Mouse (Mus musculus) hindbrain, embryonic 15.5 days (tissue): ENCODE measurements at regions not wholly inside any gene's neighbourhood (a gene's known extent, or its start where the extent isn't known, plus 50 kb on each side); places are given as distances from the start of the nearest gene placed in this dataset.
A peak's percentile ranks its signal among the peaks of the same experiment; 100 is the strongest.
"Not testable (repeated sequence)": the region's sequence is repeated elsewhere in the genome, so short reads cannot be mapped to it uniquely, and the experiment has no call there.

Source experiments
- ATAC-seq: fragments of 200-750 bp; cut with Nextera tagmentation; 2 replicates; pipeline ENCODE4 v1.8.0; 2017; ENCODE audit warnings: low read depth, moderate number of reproducible peaks, moderate TSS enrichment; ENCODE audit not compliant: low FRiP score
- H3K27ac ChIP-seq: fragments of 300-500 bp; sonication (generic); replicated peaks from 2 replicates; pipeline ENCODE4 v1.5.1; 2015; ENCODE audit warnings: mild to moderate bottlenecking, inconsistent platforms
- H3K27me3 ChIP-seq: fragments of 300-500 bp; sonication (generic); 2 replicates; pipeline ENCODE4 v1.6.1; 2015; ENCODE audit warnings: control low read depth, inconsistent platforms
- H3K36me3 ChIP-seq: fragments of 300-500 bp; sonication (generic); 2 replicates; pipeline ENCODE4 v1.6.1; 2015; ENCODE audit warnings: control low read depth, inconsistent platforms
- H3K4me1 ChIP-seq: fragments of 300-500 bp; sonication (generic); replicated peaks from 2 replicates; pipeline ENCODE4 v1.6.1; 2015; ENCODE audit warnings: control low read depth, inconsistent platforms
- H3K4me2 ChIP-seq: fragments of 300-500 bp; sonication (generic); 2 replicates; pipeline ENCODE4 v1.6.1; 2015; ENCODE audit warnings: moderate library complexity, mild to moderate bottlenecking, inconsistent platforms
- H3K4me3 ChIP-seq: fragments of 300-500 bp; sonication (generic); 2 replicates; pipeline ENCODE4 v1.5.1; 2015; ENCODE audit warnings: mild to moderate bottlenecking, inconsistent platforms
- H3K9ac ChIP-seq: fragments of 300-500 bp; sonication (generic); 2 replicates; pipeline ENCODE4 v1.6.1; 2015; ENCODE audit warnings: inconsistent platforms
- H3K9me3 ChIP-seq: fragments of 300-500 bp; sonication (generic); 2 replicates; pipeline ENCODE4 v1.6.1; 2016; ENCODE audit warnings: control low read depth, inconsistent platforms
- WGBS: fragments of 180-500 bp; shearing (Covaris S2); methylation state at CpG from one replicate; pipeline ENCODE4 v1.1.7; 2015; 5-methylcytosine and 5-hydroxymethylcytosine counted together

DNA sequence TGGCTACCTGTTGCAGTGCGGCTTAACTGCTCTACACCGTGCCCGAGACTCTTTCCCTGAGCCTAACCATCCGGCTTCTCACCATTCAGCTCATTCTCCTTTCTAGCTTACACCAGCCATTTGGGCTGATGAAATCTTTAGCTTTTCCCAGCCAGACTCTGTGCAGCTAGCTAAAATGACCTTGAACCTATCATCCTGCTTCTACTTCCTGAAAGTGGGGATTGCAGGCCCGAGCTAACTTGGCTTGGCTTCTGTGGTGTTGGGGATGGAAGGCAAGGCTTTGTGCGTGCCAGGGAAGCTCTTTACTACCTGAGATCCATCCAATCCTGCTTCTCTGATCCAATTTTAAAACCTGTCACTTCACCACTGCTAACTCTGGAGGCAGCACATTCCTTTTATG lies 128.3 kb downstream of the Kcnrg start:
- no peak for ATAC-seq
- Histone ChIP-seq H3K4me2 (no peak overlapping the region), H3K27me3 (no peaks in the 10 kb centered on the region), H3K27ac (no peak overlapping the region), H3K9ac (no peak overlapping the region), H3K4me3 (no peak overlapping the region), H3K36me3 (no peaks in the 10 kb centered on the region), H3K9me3 (no peaks in the 10 kb centered on the region), H3K4me1 (peaks cover 6% of the 10 kb centered on the region; the same call in 1 of the 2 replicates)
- 79% methylated on average over 6 of the region's 6 CpGs for WGBS

DNA sequence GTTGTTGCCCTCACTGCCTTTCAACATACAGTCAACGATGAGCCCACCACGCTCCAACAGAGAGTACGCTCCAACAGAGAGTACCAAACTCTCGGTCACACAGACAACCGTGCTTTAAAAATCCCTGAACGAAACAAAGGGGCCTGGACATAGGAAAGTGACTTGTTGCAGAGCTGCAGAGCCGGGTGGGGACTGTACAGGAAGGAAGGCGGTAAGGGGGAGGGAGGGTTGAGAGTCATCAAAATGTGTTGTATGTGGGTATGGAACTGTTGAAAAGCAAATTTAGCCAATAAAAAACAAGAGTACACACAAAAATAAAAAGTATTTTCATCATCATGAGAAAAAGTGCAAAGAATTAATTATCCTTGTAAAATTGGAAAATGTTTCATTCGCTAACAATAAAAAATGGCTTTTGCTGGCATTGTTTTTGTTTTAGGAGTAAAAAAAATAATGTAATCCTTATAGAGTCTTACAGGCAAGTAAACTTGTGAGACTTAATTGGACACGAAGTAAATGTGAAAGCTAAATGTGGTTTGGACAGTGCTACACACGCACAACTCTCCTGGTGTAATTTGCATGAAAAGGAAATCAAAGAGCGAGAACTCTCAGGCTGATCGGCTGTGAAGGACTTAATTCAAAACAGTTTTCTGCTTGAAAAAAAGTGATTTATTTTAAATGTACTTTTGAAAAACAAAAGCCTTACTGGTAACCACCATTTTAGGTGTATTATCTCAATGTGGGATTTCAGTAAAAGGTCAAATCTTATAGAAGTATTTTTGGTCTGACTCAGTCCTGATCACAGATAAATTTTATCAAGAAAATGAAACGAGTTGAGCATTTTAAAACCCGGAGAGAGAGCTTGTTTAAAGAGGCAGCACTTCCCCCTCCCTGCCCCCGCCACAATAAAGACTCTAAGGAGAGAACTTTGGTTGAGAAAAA lies 129.4 kb downstream of the Kcnrg start:
- Histone ChIP-seq H3K9ac (no peak overlapping the region), H3K4me2 (no peak overlapping the region), H3K36me3 (no peaks in the 10 kb centered on the region), H3K4me1 (peaks cover 6% of the 10 kb centered on the region; the same call in 1 of the 2 replicates), H3K27ac (no peak overlapping the region), H3K4me3 (no peak overlapping the region), H3K27me3 (no peaks in the 10 kb centered on the region), H3K9me3 (no peaks in the 10 kb centered on the region)
- no peak for ATAC-seq
- 26% methylated on average over 16 of the region's 16 CpGs for WGBS

DNA sequence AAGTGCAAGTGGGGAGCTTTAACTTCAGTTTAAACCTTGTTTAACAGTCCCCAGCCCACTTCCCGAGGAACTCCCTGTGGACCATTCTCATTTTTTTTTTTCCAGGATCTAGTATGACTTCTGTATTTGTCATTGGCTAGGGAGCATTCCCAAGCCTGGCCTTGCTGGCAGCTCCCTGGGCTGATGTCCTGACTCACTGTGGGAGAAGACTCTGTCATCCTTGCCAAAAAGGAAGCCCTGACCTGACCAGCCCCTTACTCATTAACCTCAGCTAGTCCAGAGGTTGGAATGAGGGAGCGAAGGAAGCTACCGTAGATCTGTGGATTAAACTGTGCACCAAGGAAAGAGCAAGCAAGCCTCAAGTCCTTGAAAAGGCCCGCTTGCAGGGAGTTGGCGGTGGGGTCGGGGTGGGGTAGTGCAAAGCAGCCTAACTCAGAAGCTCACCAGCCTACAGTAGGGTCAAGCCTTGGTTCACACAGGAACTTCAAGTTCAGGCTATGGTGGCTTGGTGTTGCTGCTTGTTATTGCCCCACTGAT lies 130.3 kb downstream of the Kcnrg start:
- no peak for ATAC-seq
- H3K27me3 ChIP-seq: no peaks in the 10 kb centered on the region
- H3K36me3 ChIP-seq: no peaks in the 10 kb centered on the region
- no peak overlapping the region for H3K4me2 ChIP-seq
- no peak overlapping the region for H3K9ac ChIP-seq
- peaks cover 6% of the 10 kb centered on the region; the same call in 1 of the 2 replicates for H3K4me1 ChIP-seq
- no peak overlapping the region for H3K4me3 ChIP-seq
- 73% methylated on average over 6 of the region's 6 CpGs for WGBS
- H3K9me3 ChIP-seq: no peaks in the 10 kb centered on the region
- no peak overlapping the region for H3K27ac ChIP-seq

GRCm38 (mm10) chr14:61739453-61739852 lies 132.2 kb downstream of the Kcnrg start:
- 95% methylated on average over 1 of the region's 1 CpGs for WGBS
- Histone ChIP-seq H3K4me1 (peaks cover 6% of the 10 kb centered on the region; the same call in 1 of the 2 replicates), H3K4me2 (no peak overlapping the region), H3K27me3 (no peaks in the 10 kb centered on the region), H3K9me3 (no peaks in the 10 kb centered on the region), H3K36me3 (no peaks in the 10 kb centered on the region), H3K4me3 (no peak overlapping the region), H3K9ac (no peak overlapping the region), H3K27ac (no peak overlapping the region)
- ATAC-seq: no peak

DNA sequence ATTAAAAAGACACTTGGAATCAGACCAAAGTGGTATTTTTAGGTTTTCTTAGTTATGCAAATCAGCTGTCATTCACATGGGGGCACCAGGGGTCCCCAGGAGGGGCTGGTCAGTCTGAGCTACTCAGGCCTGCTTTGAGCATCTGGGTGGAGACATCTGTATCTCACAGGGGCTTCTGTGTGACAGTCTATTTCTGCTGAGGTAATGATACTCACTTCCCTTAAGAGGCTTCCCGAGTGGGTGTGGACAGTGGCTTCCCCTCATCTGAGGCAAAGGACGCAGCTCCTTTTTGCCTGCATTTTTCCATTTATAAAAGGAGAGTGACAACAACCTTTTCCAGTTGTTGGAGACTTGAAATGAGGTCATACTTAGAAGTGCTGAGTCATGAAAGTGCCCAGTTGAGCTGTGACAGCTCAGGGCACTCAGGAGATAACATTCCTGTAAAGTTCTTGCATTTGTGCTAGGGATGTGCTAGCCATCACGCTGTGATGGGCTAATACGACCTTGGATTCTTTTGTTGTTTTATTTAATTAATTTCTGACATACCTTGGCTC lies 136.7 kb downstream of the Kcnrg start:
- Histone ChIP-seq H3K4me2 (no peak overlapping the region), H3K4me3 (no peak overlapping the region), H3K27ac (no peak overlapping the region), H3K27me3 (no peaks in the 10 kb centered on the region), H3K9me3 (no peaks in the 10 kb centered on the region), H3K36me3 (no peaks in the 10 kb centered on the region), H3K4me1 (no peaks in the 10 kb centered on the region), H3K9ac (no peak overlapping the region)
- ATAC-seq: no peak
- WGBS: 45% methylated on average over 4 of the region's 4 CpGs

GRCm38 (mm10) chr14:61753421-61753820 lies 146.2 kb downstream of the Kcnrg start:
- H3K9ac ChIP-seq: no peak overlapping the region
- no peak overlapping the region for H3K27ac ChIP-seq
- H3K36me3 ChIP-seq: no peaks in the 10 kb centered on the region
- H3K4me2 ChIP-seq: no peak overlapping the region
- no peak overlapping the region for H3K4me3 ChIP-seq
- no peak for ATAC-seq
- no peaks in the 10 kb centered on the region for H3K27me3 ChIP-seq
- H3K4me1 ChIP-seq: peaks cover 10% of the 10 kb centered on the region
- no peaks in the 10 kb centered on the region for H3K9me3 ChIP-seq
- 83% methylated on average over 3 of the region's 3 CpGs for WGBS

GRCm38 (mm10) chr14:61756651-61757050 lies 149.4 kb downstream of the Kcnrg start:
- Histone ChIP-seq H3K27ac (no peak overlapping the region), H3K9me3 (no peaks in the 10 kb centered on the region), H3K4me2 (peak overlapping the region; percentile 48; the same call in 1 of the 2 replicates), H3K9ac (no peak overlapping the region), H3K4me1 (peaks cover 10% of the 10 kb centered on the region), H3K27me3 (no peaks in the 10 kb centered on the region), H3K4me3 (no peak overlapping the region), H3K36me3 (no peaks in the 10 kb centered on the region)
- no peak for ATAC-seq
- 18% methylated on average over 1 of the region's 1 CpGs for WGBS

DNA sequence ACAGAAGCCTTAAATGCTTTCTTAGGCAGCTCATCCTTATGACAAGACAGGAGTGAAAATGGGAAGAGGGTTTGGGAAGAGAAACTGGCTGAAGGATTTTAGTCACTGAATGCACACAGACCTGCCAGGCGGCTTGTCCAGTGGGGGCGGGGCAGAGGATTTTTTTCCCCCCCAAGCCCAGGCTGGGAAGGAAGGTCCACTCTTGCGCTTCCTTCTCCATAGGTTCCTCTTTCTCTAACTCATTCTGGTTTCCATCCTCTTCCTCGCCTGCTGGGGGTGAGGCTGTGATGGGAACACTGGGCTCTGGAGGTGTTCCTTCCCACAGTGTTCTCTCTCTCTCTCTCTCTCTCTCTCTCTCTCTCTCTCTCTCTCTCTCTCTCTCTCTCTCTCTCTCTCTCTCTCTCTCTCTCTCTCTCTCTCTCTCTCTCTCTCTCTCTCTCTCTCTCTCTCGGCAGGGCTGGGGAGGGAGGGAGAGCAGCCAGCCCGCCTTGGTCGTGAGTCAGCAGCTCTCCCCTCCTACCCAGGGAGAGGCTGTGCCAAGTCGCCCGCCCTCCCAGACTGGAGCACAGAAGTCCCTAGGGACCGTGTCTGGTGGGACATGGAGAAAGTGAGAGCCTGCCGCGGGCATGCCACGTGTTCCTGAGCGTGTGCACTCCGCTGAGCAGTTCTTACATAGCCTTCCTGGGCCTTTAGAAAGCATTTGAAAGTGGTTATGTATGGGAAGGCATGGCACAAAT lies 150.0 kb downstream of the Kcnrg start:
- Histone ChIP-seq H3K36me3 (no peaks in the 10 kb centered on the region), H3K27me3 (no peaks in the 10 kb centered on the region), H3K4me3 (peak overlapping the region; percentile 8), H3K27ac (0 out of 2 replicates have a peak overlapping the region, but pooled peaks have one; percentile 12), H3K4me2 (peak overlapping the region; percentile 48), H3K9ac (no peak overlapping the region), H3K9me3 (no peaks in the 10 kb centered on the region), H3K4me1 (peaks cover 10% of the 10 kb centered on the region)
- ATAC-seq: peak; percentile 79
- 8% methylated on average over 14 of the region's 15 CpGs for WGBS

- Histone ChIP-seq H3K4me2 (peak overlapping the region; percentile 48), H3K27me3 (no peaks in the 10 kb centered on the region), H3K9me3 (no peaks in the 10 kb centered on the region), H3K27ac (0 out of 2 replicates have a peak overlapping the region, but pooled peaks have one; percentile 12), H3K36me3 (no peaks in the 10 kb centered on the region), H3K4me1 (peaks cover 10% of the 10 kb centered on the region), H3K9ac (no peak overlapping the region), H3K4me3 (peak overlapping the region; percentile 6)
- WGBS: 15% methylated on average over 7 of the region's 7 CpGs
- no peak for ATAC-seq
Measured at GRCm38 (mm10) chr14:61757823-61758175, 150.5 kb downstream of the Kcnrg start.

- Histone ChIP-seq H3K4me1 (peaks cover 10% of the 10 kb centered on the region), H3K4me2 (no peak overlapping the region), H3K27ac (no peak overlapping the region), H3K9ac (no peak overlapping the region), H3K27me3 (no peaks in the 10 kb centered on the region), H3K9me3 (no peaks in the 10 kb centered on the region), H3K36me3 (no peaks in the 10 kb centered on the region), H3K4me3 (no peak overlapping the region)
- ATAC-seq: no peak
- WGBS: 92% methylated on average over 5 of the region's 5 CpGs
Measured at GRCm38 (mm10) chr14:61758586-61758985, 151.3 kb downstream of the Kcnrg start.

- H3K4me3 ChIP-seq, H3K4me2 ChIP-seq, H3K36me3 ChIP-seq, H3K27ac ChIP-seq, ATAC-seq, H3K9ac ChIP-seq, H3K27me3 ChIP-seq, H3K9me3 ChIP-seq: not testable (repeated sequence)
- H3K4me1 ChIP-seq: peaks cover 10% of the 10 kb centered on the region
- 86% methylated on average over 12 of the region's 12 CpGs for WGBS
Measured at GRCm38 (mm10) chr14:61760176-61760575, 152.9 kb downstream of the Kcnrg start.

DNA sequence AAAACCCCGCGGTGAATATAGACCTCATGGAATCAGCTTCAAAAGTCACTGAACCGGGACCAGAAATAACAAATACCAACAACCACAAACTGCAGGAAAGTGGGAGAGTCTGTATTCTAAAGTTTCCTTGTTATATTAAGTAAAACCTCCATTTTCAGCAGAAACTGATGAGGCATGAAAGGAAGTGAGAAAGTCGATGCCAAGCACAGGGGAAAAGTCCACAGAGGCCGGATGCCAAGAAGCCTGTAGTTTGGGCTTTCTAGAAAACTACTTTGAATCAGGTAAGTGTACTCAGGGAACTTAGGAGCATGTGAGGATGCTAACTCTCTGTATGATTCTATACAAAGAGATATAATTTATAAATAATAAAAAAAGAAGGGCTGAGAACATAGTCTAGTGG lies 154.8 kb downstream of the Kcnrg start:
- Histone ChIP-seq H3K4me2 (no peak overlapping the region), H3K4me1 (peaks cover 7% of the 10 kb centered on the region), H3K27me3 (no peaks in the 10 kb centered on the region), H3K27ac (no peak overlapping the region), H3K9ac (no peak overlapping the region), H3K4me3 (no peak overlapping the region), H3K36me3 (no peaks in the 10 kb centered on the region), H3K9me3 (no peaks in the 10 kb centered on the region)
- no peak for ATAC-seq
- WGBS: 88% methylated on average over 5 of the region's 5 CpGs
